ENCODE assay signal across 25 mouse cellular contexts in genomic region chr14:33019606-33020005, GRCm38 (mm10). TPM values are rescaled to one million over a fixed set of nuclear protein-coding genes. Genes with fewer than 3 reads are reported as not detected.
DNase-seq lines count a peak whose midpoint lies in the region; ATAC-seq and TF ChIP-seq lines count a peak whose summit lies in the region.
"Had no signal": no experiment of that assay in that cellular context is flagged by ENCODE, and none has a peak within 500 bp of the region (broad histone marks: within the 10 kb centered on the region; RNA-seq: fewer than 3 reads in every experiment).

No protein-coding gene starts in this region.

- no peak overlapping the region for H3K4me2 ChIP-seq in limb, embryonic 14.5 days (replicated peaks; ENCODE audit: low read depth, low read length, severe bottlenecking)
- no peak overlapping the region for H3K4me2 ChIP-seq in kidney, embryonic 16.5 days (replicated peaks; ENCODE audit: low read depth, low read length)
- H3K4me2 ChIP-seq: embryonic facial prominence, embryonic 13.5 days; heart, embryonic 12.5 days; hindbrain, embryonic 14.5 days; liver, embryonic 12.5 days; lung, embryonic 14.5 days; stomach, embryonic 15.5 days had no signal

- no peak overlapping the region for H3K27ac ChIP-seq in limb, embryonic 14.5 days (replicated peaks; ENCODE audit: low read depth, low read length)
- no peak overlapping the region for H3K27ac ChIP-seq in limb, embryonic 10.5 days
- no peak overlapping the region for H3K27ac ChIP-seq in gastrocnemius, adult 2 months
- no peak overlapping the region for H3K27ac ChIP-seq in kidney, embryonic 16.5 days (ENCODE audit: low read length)
- H3K27ac ChIP-seq: embryonic facial prominence, embryonic 13.5 days; hindbrain, embryonic 14.5 days; liver, embryonic 12.5 days; midbrain, embryonic 10.5 days; stomach, embryonic 15.5 days had no signal

- H3K9ac ChIP-seq in limb, embryonic 14.5 days (ENCODE audit: low read depth, low read length, severe bottlenecking), result no peak overlapping the region
- H3K9ac ChIP-seq in kidney, embryonic 16.5 days (replicated peaks; ENCODE audit: low read length), result no peak overlapping the region
- H3K9ac ChIP-seq: embryonic facial prominence, embryonic 13.5 days; heart, embryonic 12.5 days; hindbrain, embryonic 14.5 days; liver, embryonic 12.5 days; lung, embryonic 14.5 days; stomach, embryonic 15.5 days had no signal

- WGBS in limb, embryonic 14.5 days, result 74% methylated on average over 5 of the region's 5 CpGs
- whole genome bisulfite sequencing in limb, embryonic 10.5 days, result 73% methylated on average over 5 of the region's 5 CpGs
- 53% methylated on average over 5 of the region's 5 CpGs for WGBS in kidney, embryonic 16.5 days

- no peaks in the 10 kb centered on the region for H3K36me3 ChIP-seq in limb, embryonic 14.5 days (ENCODE audit: control insufficient read depth, insufficient read depth, low read length)
- no peaks in the 10 kb centered on the region for H3K36me3 ChIP-seq in limb, embryonic 10.5 days
- no peaks in the 10 kb centered on the region for H3K36me3 ChIP-seq in kidney, embryonic 16.5 days (ENCODE audit: insufficient read depth, low read length)
- H3K36me3 ChIP-seq: embryonic facial prominence, embryonic 13.5 days; heart, embryonic 12.5 days; liver, embryonic 12.5 days; midbrain, embryonic 10.5 days; stomach, embryonic 15.5 days had no signal

- TF ChIP-seq CTCF in gastrocnemius, adult 2 months (IDR thresholded peaks at IDR 0.05), result no peak

- H3K4me3 ChIP-seq in limb, embryonic 14.5 days (replicated peaks; ENCODE audit: low read length), result no peak overlapping the region
- H3K4me3 ChIP-seq in limb, embryonic 10.5 days, result no peak overlapping the region
- H3K4me3 ChIP-seq in gastrocnemius, adult 2 months, result no peak overlapping the region
- no peak overlapping the region for H3K4me3 ChIP-seq in kidney, embryonic 16.5 days (ENCODE audit: low read length)
- H3K4me3 ChIP-seq: embryonic facial prominence, embryonic 13.5 days; heart, embryonic 12.5 days; liver, embryonic 12.5 days; midbrain, embryonic 10.5 days; myocyte; stomach, embryonic 15.5 days had no signal

- TF ChIP-seq POLR2A in limb, embryonic 14.5 days (IDR thresholded peaks at IDR 0.05; ENCODE audit: borderline replicate concordance, extremely low read depth, insufficient read depth, insufficient read length), result no peak

- no peak for ATAC-seq in limb, embryonic 14.5 days (ENCODE audit: low FRiP score, low read depth)
- ATAC-seq in kidney, embryonic 16.5 days (ENCODE audit: low FRiP score, low TSS enrichment), result no peak
- ATAC-seq: forebrain, embryonic 16.5 days; inflammation-experienced regulatory T-cells, adult 6 months; liver, embryonic 12.5 days; midbrain, embryonic 16.5 days had no signal

- no peaks in the 10 kb centered on the region for H3K4me1 ChIP-seq in limb, embryonic 14.5 days (ENCODE audit: control insufficient read depth, insufficient read depth, low read length)
- peaks cover 6% of the 10 kb centered on the region; the same call in 1 of the 2 replicates for H3K4me1 ChIP-seq in limb, embryonic 10.5 days
- H3K4me1 ChIP-seq in kidney, embryonic 16.5 days (ENCODE audit: insufficient read depth, low read length), result no peaks in the 10 kb centered on the region
- H3K4me1 ChIP-seq: embryonic facial prominence, embryonic 13.5 days; stomach, embryonic 15.5 days had no signal

- DNase-seq in embryo, embryonic 10 days (ENCODE audit: low spot score), result peak; percentile 16
- DNase-seq in embryo, embryonic 11 days, result no peak
- peak; percentile 26 for DNase-seq in limb, embryonic 14.5 days (ENCODE audit: low spot score)
- no peak for DNase-seq in limb, embryonic 10.5 days (ENCODE audit: low spot score)
- DNase-seq in 3T3-L1 (ENCODE audit: low read depth, low spot score), result peak; percentile 45
- DNase-seq in gastrocnemius, adult 2 months, result peak; percentile 54
- DNase-seq in ovary, adult 18-20 months (ENCODE audit: low spot score), result no peak
- DNase-seq: cerebellum, adult 11-12 months; cerebellum, postnatal 10 days; kidney, postnatal 14 days; lung, embryonic 14.5 days; right cerebral cortex, adult 18-20 months; right cerebral cortex, postnatal 4 days; thymus, adult 2 months had no signal

- H3K27me3 ChIP-seq in limb, embryonic 14.5 days (ENCODE audit: control insufficient read depth, insufficient read depth, low read length), result no peaks in the 10 kb centered on the region
- no peaks in the 10 kb centered on the region for H3K27me3 ChIP-seq in limb, embryonic 10.5 days (ENCODE audit: low read depth, poor library complexity, severe bottlenecking)
- no peaks in the 10 kb centered on the region for H3K27me3 ChIP-seq in kidney, embryonic 16.5 days (ENCODE audit: insufficient read depth, low read length)
- H3K27me3 ChIP-seq: embryonic facial prominence, embryonic 13.5 days; liver, embryonic 12.5 days; stomach, embryonic 15.5 days had no signal

- H3K9me3 ChIP-seq in limb, embryonic 14.5 days (ENCODE audit: control insufficient read depth, low read length), result no peaks in the 10 kb centered on the region
- H3K9me3 ChIP-seq in limb, embryonic 10.5 days (replicated peaks), result no peaks in the 10 kb centered on the region
- no peaks in the 10 kb centered on the region for H3K9me3 ChIP-seq in kidney, embryonic 16.5 days (ENCODE audit: low read length)
- H3K9me3 ChIP-seq: embryonic facial prominence, embryonic 13.5 days; heart, embryonic 12.5 days; liver, embryonic 12.5 days; midbrain, embryonic 10.5 days; stomach, embryonic 15.5 days had no signal

- intact Hi-C loops in gastrocnemius, adult 2 months (cut with DNase I), result no loop called here

RNA-seq across cellular contexts. Expression of gene Lrrc18, which starts 28.4 kb away (rescaled TPM):
- polyA plus RNA-seq in limb, embryonic 14.5 days (2012; rRNA removed), result 0.57 and 0.69 TPM in 2 replicates
- polyA plus RNA-seq in limb, embryonic 14.5 days (2014; fragmentation: Nextera tagmentation; extraction: Ambion mirVana), result 0.50 and 0.56 TPM in 2 replicates
- 0.38 and 0.51 TPM in 2 replicates for polyA plus RNA-seq in limb, embryonic 10.5 days (2016; fragmentation: Nextera tagmentation; extraction: Ambion mirVana)
- under 1 TPM in 1 of 2 experiments, not detected in 1; 0.31 TPM for total RNA-seq in gastrocnemius, adult 2 months (2021)
- polyA plus RNA-seq in kidney, embryonic 16.5 days (2015; fragmentation: Nextera tagmentation; extraction: Ambion mirVana), result 0.29 and 0.95 TPM in 2 replicates
- polyA plus RNA-seq: myocyte had no signal

Comparison
In these comparisons a context has a peak if more than half of its experiments do, and no peak if none do; other contexts are left out.
1. DNase-seq: peak in embryo, embryonic 10 days (single experiment), limb, embryonic 14.5 days (single experiment), 3T3-L1 (single experiment) and gastrocnemius, adult 2 months (single experiment); none in embryo, embryonic 11 days (single experiment), limb, embryonic 10.5 days (single experiment) and ovary, adult 18-20 months (single experiment).